Mouse (Mus musculus) liver, adult 2 months (tissue): Measurements from ENCODE around the gene Cyb561a3.

Experiments
- CTCF ChIP-seq: fragments of 200-500 bp; IDR thresholded peaks from 2 replicates; pipeline ENCODE4 v1.5.1; 2011; ENCODE audit warnings: low read depth, low read length, control low read depth
- POLR2A ChIP-seq: fragments of 200-500 bp; IDR thresholded peaks from 2 replicates; pipeline ENCODE4 v1.6.1; 2011; ENCODE audit warnings: low read length, control low read depth; ENCODE audit not compliant: insufficient read depth; ENCODE audit errors: extremely low read depth

DNA sequence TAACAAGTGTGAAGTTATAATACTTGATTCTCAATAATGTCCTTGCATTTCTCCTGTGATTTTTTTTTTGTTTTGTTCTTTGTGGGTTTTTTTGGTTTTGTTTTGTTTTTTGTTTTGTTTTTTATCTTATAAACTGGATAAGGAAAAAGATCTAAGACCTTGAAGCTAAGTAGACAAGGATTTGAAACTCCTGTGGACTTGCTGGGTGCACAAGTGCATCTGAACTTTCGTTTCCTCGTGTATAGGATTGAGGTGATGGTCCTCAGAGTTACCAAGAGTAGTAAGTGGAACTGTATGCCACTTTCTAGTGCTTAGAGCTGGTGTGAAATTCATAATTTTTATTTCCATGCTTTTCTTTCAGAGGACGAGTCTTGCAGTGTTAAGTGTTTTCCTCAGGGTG, 3.1 kb downstream of the Cyb561a3 start:
- TF ChIP-seq CTCF: no peak
- TF ChIP-seq POLR2A: no peak
